Mouse (Mus musculus) erythroblast, adult 5-6 weeks (primary cell): ENCODE results near the gene Eva1c. TPM values are rescaled to one million over a fixed set of nuclear protein-coding genes. Genes with fewer than 3 reads are reported as not detected.

Experiments used
- total RNA-seq, 2 experiments: library from RNA; stranded (forward) in 1 of 2; stranded (reverse) in 1 of 2; fragments of 150-400 nt in 1 of 2; fragments of 200-764, 138-1000 nt in 1 of 2; gene quantifications; 2 replicates each; pipeline versions ENCODE4 v1.2.3 to v1.2.4; 2015 to 2017; ENCODE audit warnings: low replicate concordance in 2 of 2

The Eva1c gene
- total RNA-seq, 2 experiments from 2014 or later: 0.60 TPM; not detected in 1

Other genes with a start within 250 kb of the Eva1c start
- 22.4 and 23.2 TPM in 2 replicates for gene Mis18a, start 99.3 kb upstream of the Eva1c start, total RNA-seq (2015; ENCODE audit: low replicate concordance)
- gene Mis18a, start 99.3 kb upstream of the Eva1c start, total RNA-seq (2017; ENCODE audit: low replicate concordance): 16.2 and 24.7 TPM in 2 replicates
- gene Mrap, start 88.5 kb upstream of the Eva1c start, total RNA-seq (2015; ENCODE audit: low replicate concordance): 3.3 TPM in 1 of 2 replicates, not detected in the other
- 2.0 and 5.0 TPM in 2 replicates for gene Mrap, start 88.5 kb upstream of the Eva1c start, total RNA-seq (2017; ENCODE audit: low replicate concordance)
- gene Urb1, start 16.3 kb upstream of the Eva1c start, total RNA-seq (2015; ENCODE audit: low replicate concordance): 1.5 and 2.5 TPM in 2 replicates
- gene Urb1, start 16.3 kb upstream of the Eva1c start, total RNA-seq (2017; ENCODE audit: low replicate concordance): 1.8 and 2.5 TPM in 2 replicates
- 1.2 and 18.8 TPM in 2 replicates for gene Cfap298, start 108.4 kb downstream of the Eva1c start, total RNA-seq (2015; ENCODE audit: low replicate concordance)
- gene Cfap298, start 108.4 kb downstream of the Eva1c start, total RNA-seq (2017; ENCODE audit: low replicate concordance): 7.0 and 20.1 TPM in 2 replicates
- gene Synj1, start 184.6 kb downstream of the Eva1c start, total RNA-seq (2015; ENCODE audit: low replicate concordance): 166 and 169 TPM in 2 replicates
- gene Synj1, start 184.6 kb downstream of the Eva1c start, total RNA-seq (2017; ENCODE audit: low replicate concordance): 142 and 167 TPM in 2 replicates
- 30.9 and 35.5 TPM in 2 replicates for gene Paxbp1, start 217.8 kb downstream of the Eva1c start, total RNA-seq (2015; ENCODE audit: low replicate concordance)
- 68.0 and 81.5 TPM in 2 replicates for gene Paxbp1, start 217.8 kb downstream of the Eva1c start, total RNA-seq (2017; ENCODE audit: low replicate concordance)